Mouse (Mus musculus) small intestine, adult 2 months (tissue): Measurements from ENCODE around the gene Ing3. TPM values are rescaled to one million over a fixed set of nuclear protein-coding genes. Genes with fewer than 3 reads are reported as not detected.

Experiments used
- H3K27ac ChIP-seq: fragments of 200-500 bp; 2 replicates; pipeline ENCODE4 v1.5.1; 2012; ENCODE audit warnings: low read depth, low read length, control low read depth, inconsistent platforms; ENCODE audit not compliant: insufficient read depth
- H3K27me3 ChIP-seq: fragments of 200-500 bp; 2 replicates; pipeline ENCODE4 v1.6.1; 2012; ENCODE audit warnings: mild to moderate bottlenecking, moderate library complexity, low read length, inconsistent platforms; ENCODE audit not compliant: control insufficient read depth, insufficient read depth
- H3K36me3 ChIP-seq: fragments of 200-500 bp; 2 replicates; pipeline ENCODE4 v1.6.1; 2012; ENCODE audit warnings: mild to moderate bottlenecking, low read length, control low read depth, inconsistent platforms; ENCODE audit not compliant: control insufficient read depth, insufficient read depth
- H3K4me1 ChIP-seq: fragments of 200-500 bp; 2 replicates; pipeline ENCODE4 v1.6.1; 2012; ENCODE audit warnings: low read length, inconsistent platforms, mixed read lengths; ENCODE audit not compliant: control insufficient read depth, insufficient read depth, insufficient read length
- H3K4me3 ChIP-seq: fragments of 200-500 bp; 2 replicates; pipeline ENCODE4 v1.5.1; 2012; ENCODE audit warnings: low read depth, mild to moderate bottlenecking, control low read depth, inconsistent platforms, low read length, moderate library complexity
- CTCF ChIP-seq: fragments of 200-500 bp; IDR thresholded peaks from 2 replicates; pipeline ENCODE4 v1.5.1; 2012; ENCODE audit warnings: low read depth, mild to moderate bottlenecking, control low read depth, inconsistent platforms, low read length, moderate library complexity, mixed read lengths; ENCODE audit not compliant: insufficient replicate concordance, insufficient read length; ENCODE audit errors: extremely low read depth
- POLR2A ChIP-seq: fragments of 200-500 bp; IDR thresholded peaks from 2 replicates; pipeline ENCODE4 v1.6.1; 2012; ENCODE audit warnings: low read depth, mild to moderate bottlenecking, control low read depth, inconsistent platforms, low read length, moderate library complexity
- WGBS: fragments of 180-500 bp; shearing (Covaris S2); methylation state at CpG from one replicate; pipeline ENCODE4 v1.1.7; 2018; 5-methylcytosine and 5-hydroxymethylcytosine counted together
- polyA plus RNA-seq: library from polyadenylated mRNA; depleted of rRNA; stranded (reverse); fragments of >200 nt; gene quantifications from 2 replicates; pipeline ENCODE4 v1.2.3, GENCODE M21; 2012

Gene Ing3
- polyA plus RNA-seq, 1 experiment, result 3.0 TPM

GRCm38 (mm10) chr6:22012099-22012498 is 62.7 kb downstream of the Ing3 start:
- Histone ChIP-seq H3K4me3 (no peak overlapping the region), H3K27me3 (no peaks in the 10 kb centered on the region), H3K27ac (no peak overlapping the region), H3K36me3 (no peaks in the 10 kb centered on the region), H3K4me1 (peaks cover 2% of the 10 kb centered on the region; the same call in 1 of the 2 replicates)
- TF ChIP-seq CTCF (no peak), POLR2A (no peak)
- WGBS, result 58% methylated on average over 5 of the region's 5 CpGs

GRCm38 (mm10) chr6:22012501-22012900 is 63.1 kb downstream of the Ing3 start:
- Histone ChIP-seq H3K4me1 (peaks cover 2% of the 10 kb centered on the region; the same call in 1 of the 2 replicates), H3K27ac (no peak overlapping the region), H3K27me3 (no peaks in the 10 kb centered on the region), H3K4me3 (no peak overlapping the region), H3K36me3 (no peaks in the 10 kb centered on the region)
- no peak for TF ChIP-seq CTCF
- TF ChIP-seq POLR2A, result no peak
- WGBS, result 68% methylated on average over 5 of the region's 5 CpGs

GRCm38 (mm10) chr6:22013394-22013793 is 64.0 kb downstream of the Ing3 start:
- TF ChIP-seq POLR2A (no peak), CTCF (no peak)
- Histone ChIP-seq H3K4me3 (no peak overlapping the region), H3K27me3 (no peaks in the 10 kb centered on the region), H3K36me3 (no peaks in the 10 kb centered on the region), H3K27ac (no peak overlapping the region), H3K4me1 (peaks cover 2% of the 10 kb centered on the region; the same call in 1 of the 2 replicates)
- 53% methylated on average over 3 of the region's 3 CpGs for WGBS

- no peaks in the 10 kb centered on the region for H3K36me3 ChIP-seq
- no peak overlapping the region for H3K4me3 ChIP-seq
- no peaks in the 10 kb centered on the region for H3K27me3 ChIP-seq
- no peak for TF ChIP-seq POLR2A
- no peak for TF ChIP-seq CTCF
- H3K27ac ChIP-seq, result no peak overlapping the region
- 96% methylated on average over 6 of the region's 6 CpGs for WGBS
- H3K4me1 ChIP-seq, result peaks cover 2% of the 10 kb centered on the region; the same call in 1 of the 2 replicates
These were observed 65.0 kb downstream of the Ing3 start for GRCm38 (mm10) chr6:22014291-22014911.

- WGBS, result 76% methylated on average over 7 of the region's 7 CpGs
- no peaks in the 10 kb centered on the region for H3K27me3 ChIP-seq
- no peaks in the 10 kb centered on the region for H3K4me1 ChIP-seq
- no peaks in the 10 kb centered on the region for H3K36me3 ChIP-seq
- H3K27ac ChIP-seq, result no peak overlapping the region
- TF ChIP-seq POLR2A (no peak), CTCF (no peak)
- H3K4me3 ChIP-seq, result no peak overlapping the region
These were observed 68.3 kb downstream of the Ing3 start for GRCm38 (mm10) chr6:22017631-22018030.

GRCm38 (mm10) chr6:22018768-22019445 is 69.5 kb downstream of the Ing3 start:
- Histone ChIP-seq H3K4me1 (no peaks in the 10 kb centered on the region), H3K4me3 (no peak overlapping the region), H3K27ac (no peak overlapping the region), H3K36me3 (no peaks in the 10 kb centered on the region), H3K27me3 (no peaks in the 10 kb centered on the region)
- WGBS, result 78% methylated on average over 8 of the region's 8 CpGs
- no peak for TF ChIP-seq POLR2A
- no peak for TF ChIP-seq CTCF

- Histone ChIP-seq H3K4me3 (no peak overlapping the region), H3K4me1 (no peaks in the 10 kb centered on the region), H3K36me3 (no peaks in the 10 kb centered on the region), H3K27ac (no peak overlapping the region), H3K27me3 (no peaks in the 10 kb centered on the region)
- TF ChIP-seq POLR2A (no peak), CTCF (no peak)
- 68% methylated on average over 10 of the region's 10 CpGs for WGBS
These were observed 70.3 kb downstream of the Ing3 start for GRCm38 (mm10) chr6:22019637-22020036.
